In genomic region chr1:81608772-81609171, GRCm38 (mm10) we compare ENCODE assay signal across 20 mouse cellular contexts.
DNase-seq lines count a peak whose midpoint lies in the region; ATAC-seq and TF ChIP-seq lines count a peak whose summit lies in the region.
"Had no signal": no experiment of that assay in that cellular context is flagged by ENCODE, and none has a peak within 500 bp of the region (broad histone marks: within the 10 kb centered on the region; RNA-seq: fewer than 3 reads in every experiment).

No protein-coding gene starts in this region.

- TF ChIP-seq CTCF in kidney, postnatal 0 days (IDR thresholded peaks at IDR 0.05; ENCODE audit: low read depth), result no peak
- TF ChIP-seq CTCF in gastrocnemius, adult 2 months (IDR thresholded peaks at IDR 0.05), result no peak

- intact Hi-C loops in gastrocnemius, adult 2 months (cut with DNase I), result no loop called here

- peak; percentile 86 for DNase-seq in kidney, postnatal 0 days (ENCODE audit: low spot score)
- DNase-seq in kidney, postnatal 4 days, result no peak
- DNase-seq in embryo, embryonic 10 days (ENCODE audit: low spot score), result peak; percentile 80
- DNase-seq in embryonic facial prominence, embryonic 10.5 days (ENCODE audit: low spot score), result peak; percentile 70
- peak; percentile 88 for DNase-seq in mesoderm, embryonic 11.5 days (ENCODE audit: low read depth, low spot score)
- DNase-seq in right cerebral cortex, postnatal 36 days (ENCODE audit: low spot score in 2 of 2), result no peak
- DNase-seq in gastrocnemius, adult 2 months, result no peak
- DNase-seq: cerebellum, postnatal 14 days; heart, postnatal 14 days; kidney, adult 8-10 months; liver; liver, postnatal 0 days; lung, postnatal 36 days; right cerebral cortex, adult 18-20 months had no signal

- ATAC-seq in kidney, postnatal 0 days (replicated peaks; ENCODE audit: low FRiP score, low read depth), result peak; percentile 43
- ATAC-seq: hindbrain, embryonic 16.5 days; liver, postnatal 0 days had no signal

- no peak overlapping the region for H3K27ac ChIP-seq in kidney, postnatal 0 days
- 0 out of 2 replicates have a peak overlapping the region, but pooled peaks have one; percentile 44 for H3K27ac ChIP-seq in embryonic facial prominence, embryonic 10.5 days (replicated peaks)
- no peak overlapping the region for H3K27ac ChIP-seq in gastrocnemius, adult 2 months
- H3K27ac ChIP-seq: forebrain, embryonic 12.5 days; heart, embryonic 10.5 days; left cerebral cortex, adult 2 months; midbrain, embryonic 12.5 days; stomach, embryonic 15.5 days had no signal

- no peaks in the 10 kb centered on the region for H3K9me3 ChIP-seq in kidney, postnatal 0 days (replicated peaks; ENCODE audit: low read length)
- H3K9me3 ChIP-seq in embryonic facial prominence, embryonic 10.5 days, result peaks cover 3% of the 10 kb centered on the region
- H3K9me3 ChIP-seq: forebrain, embryonic 12.5 days; heart, embryonic 10.5 days; midbrain, embryonic 12.5 days; stomach, embryonic 15.5 days had no signal

- H3K4me3 ChIP-seq in kidney, postnatal 0 days (replicated peaks; ENCODE audit: low read depth, low read length), result no peak overlapping the region
- no peak overlapping the region for H3K4me3 ChIP-seq in embryonic facial prominence, embryonic 10.5 days
- no peak overlapping the region for H3K4me3 ChIP-seq in gastrocnemius, adult 2 months
- H3K4me3 ChIP-seq: forebrain, embryonic 12.5 days; heart, embryonic 10.5 days; left cerebral cortex, adult 2 months; midbrain, embryonic 12.5 days; stomach, embryonic 15.5 days had no signal

- H3K4me2 ChIP-seq in kidney, postnatal 0 days (ENCODE audit: low read length), result no peak overlapping the region
- H3K4me2 ChIP-seq: forebrain, embryonic 12.5 days; midbrain, embryonic 12.5 days; stomach, embryonic 15.5 days had no signal

- 3% methylated on average over 1 of the region's 1 CpGs for WGBS in kidney, postnatal 0 days
- 7% methylated on average over 1 of the region's 1 CpGs for whole genome bisulfite sequencing in embryonic facial prominence, embryonic 10.5 days

- no peaks in the 10 kb centered on the region for H3K4me1 ChIP-seq in kidney, postnatal 0 days (replicated peaks; ENCODE audit: insufficient read depth, low read length)
- H3K4me1 ChIP-seq in embryonic facial prominence, embryonic 10.5 days, result peaks cover 29% of the 10 kb centered on the region
- H3K4me1 ChIP-seq: midbrain, embryonic 12.5 days; stomach, embryonic 15.5 days had no signal

- no peaks in the 10 kb centered on the region for H3K36me3 ChIP-seq in kidney, postnatal 0 days (ENCODE audit: insufficient read depth, low read length)
- H3K36me3 ChIP-seq in embryonic facial prominence, embryonic 10.5 days (replicated peaks), result no peaks in the 10 kb centered on the region
- H3K36me3 ChIP-seq: forebrain, embryonic 12.5 days; heart, embryonic 10.5 days; midbrain, embryonic 12.5 days; stomach, embryonic 15.5 days had no signal

- no peak overlapping the region for H3K9ac ChIP-seq in kidney, postnatal 0 days (ENCODE audit: low read depth, low read length)
- H3K9ac ChIP-seq: forebrain, embryonic 12.5 days; liver, postnatal 0 days; midbrain, embryonic 12.5 days; stomach, embryonic 15.5 days had no signal

- no peaks in the 10 kb centered on the region for H3K27me3 ChIP-seq in kidney, postnatal 0 days (ENCODE audit: insufficient read depth, low read length)
- H3K27me3 ChIP-seq in embryonic facial prominence, embryonic 10.5 days (replicated peaks; ENCODE audit: low read depth, poor library complexity, severe bottlenecking), result no peaks in the 10 kb centered on the region
- H3K27me3 ChIP-seq: forebrain, embryonic 12.5 days; midbrain, embryonic 12.5 days; stomach, embryonic 15.5 days had no signal

Comparison
In these comparisons a context has a peak if more than half of its experiments do, and no peak if none do; other contexts are left out.
1. DNase-seq: peak in kidney, postnatal 0 days (single experiment), embryo, embryonic 10 days (single experiment), embryonic facial prominence, embryonic 10.5 days (single experiment) and mesoderm, embryonic 11.5 days (single experiment); none in kidney, postnatal 4 days (0 of 2), right cerebral cortex, postnatal 36 days (0 of 2) and gastrocnemius, adult 2 months (single experiment).